Mouse (Mus musculus): ENCODE results near the gene Pde4a. TPM values are rescaled to one million over a fixed set of nuclear protein-coding genes. Genes with fewer than 3 reads are reported as not detected.

Gene Pde4a
- total and polyA plus RNA-seq, 3 experiments = 1.7 to 7.6 (median 4.8) TPM

DNA sequence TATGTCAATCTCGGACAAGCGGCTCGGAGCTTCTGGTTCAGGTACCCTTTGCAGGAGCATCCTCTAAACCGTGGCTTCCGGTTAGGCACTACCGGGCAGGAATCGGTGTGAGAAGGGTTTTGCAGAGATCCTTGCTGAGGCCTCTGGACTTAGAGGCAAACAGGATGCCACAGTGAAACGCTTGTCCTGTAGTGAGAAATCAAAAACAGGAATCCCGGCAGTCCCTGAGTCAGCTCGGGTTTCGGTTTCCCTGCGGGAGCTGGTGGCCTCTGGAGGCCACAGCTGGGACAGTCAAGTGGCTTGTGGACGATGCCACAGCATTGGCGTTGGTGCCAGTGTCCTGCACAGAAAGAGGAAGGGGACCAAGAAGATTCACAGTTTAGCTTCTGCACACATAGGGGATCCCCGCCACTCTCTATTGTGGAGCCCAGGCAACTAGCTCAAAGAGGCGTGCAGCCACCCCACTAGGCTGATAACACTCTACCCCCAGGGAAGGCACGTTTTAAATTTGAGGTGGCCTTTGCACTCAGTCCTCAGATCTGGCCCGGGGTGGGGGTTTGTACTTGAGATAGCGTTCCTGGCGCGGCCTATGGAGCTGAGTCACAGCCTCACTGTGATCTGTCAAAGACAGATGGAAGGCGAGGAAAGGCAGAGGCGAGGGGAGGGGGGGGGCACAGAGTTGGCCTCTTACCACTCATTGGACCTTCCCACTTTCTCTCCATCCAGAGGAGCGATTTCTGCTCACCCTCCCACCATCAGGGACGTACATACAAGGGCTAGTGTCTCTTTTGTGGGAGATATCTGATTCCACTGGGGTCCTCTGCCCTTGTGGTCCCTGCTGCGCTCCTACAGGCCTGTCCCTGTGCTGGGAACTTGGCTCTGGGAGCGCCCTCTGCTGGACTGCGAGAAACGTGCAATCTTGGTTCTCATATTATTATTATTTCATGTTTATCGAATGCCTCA is 2.9 kb downstream of the Pde4a start (continued):
- TF ChIP-seq ZKSCAN1 (IDR thresholded peaks at IDR 0.05; ENCODE audit: borderline replicate concordance, low read depth, low read length) (no peak), HCFC1 (IDR thresholded peaks at IDR 0.05; ENCODE audit: low read depth, low read length) (no peak), USF1 (IDR thresholded peaks at IDR 0.05; ENCODE audit: low read depth, low read length) (no peak), E2F4 (IDR thresholded peaks at IDR 0.05; ENCODE audit: insufficient replicate concordance, low read depth, low read length) (no peak), SMC3 (IDR thresholded peaks at IDR 0.05; ENCODE audit: low read depth, low read length) (peak; percentile 72), MAFK (IDR thresholded peaks at IDR 0.05; ENCODE audit: insufficient replicate concordance, low read length) (no peak), CHD1 (IDR thresholded peaks at IDR 0.05; ENCODE audit: low read depth, low read length) (no peak), CTCF (conservative IDR thresholded peaks at IDR 0.05 in 1 of 2, IDR thresholded peaks at IDR 0.05 in 1 of 2; ENCODE audit: low read depth in 2 of 2, low read length in 2 of 2) (peak; percentile 82 to 91), MAZ (IDR thresholded peaks at IDR 0.05; ENCODE audit: low read depth, low read length) (0 out of 2 replicates have a peak, but pooled peaks have one; percentile 10), CHD2 (IDR thresholded peaks at IDR 0.05; ENCODE audit: low read length) (no peak), KAT2A (IDR thresholded peaks at IDR 0.05; ENCODE audit: insufficient replicate concordance, low read length) (no peak), SIN3A (IDR thresholded peaks at IDR 0.05; ENCODE audit: low read length) (0 out of 2 replicates have a peak, but pooled peaks have one; percentile 20)

DNA sequence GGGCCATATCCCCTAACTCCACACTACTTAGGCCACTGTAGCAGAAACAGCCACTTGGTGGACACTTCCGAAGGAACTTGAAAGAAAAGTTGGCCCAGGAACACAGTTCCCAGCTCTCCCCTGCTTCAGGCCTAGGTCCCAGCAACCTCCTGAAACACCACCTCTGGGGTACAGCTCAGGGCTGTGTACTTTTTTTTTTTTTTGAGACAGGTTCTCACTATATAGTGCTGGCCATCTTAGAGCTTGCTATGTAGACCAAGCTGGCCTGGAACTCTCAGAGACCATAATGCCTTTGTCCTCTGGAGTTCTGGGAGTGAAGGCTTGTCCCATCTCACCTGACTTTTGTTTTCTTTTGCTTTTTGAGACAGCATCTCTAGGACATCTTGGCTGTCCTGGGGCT is 3.6 kb downstream of the Pde4a start:
- Histone ChIP-seq H3K4me3 (replicated peaks in 1 of 3; ENCODE audit: low read depth in 2 of 3, low read length in 2 of 3, poor library complexity in 1 of 3) (peak overlapping the region in 1 of 3 experiments; percentile 15), H3K27me3 (replicated peaks) (no peaks in the 10 kb centered on the region), H3K9me3 (replicated peaks; ENCODE audit: low read length) (peaks cover 12% of the 10 kb centered on the region), H3K4me2 (ENCODE audit: insufficient read depth, low read depth, poor library complexity, severe bottlenecking) (no peak overlapping the region), H3K79me2 (replicated peaks; ENCODE audit: control insufficient read depth, extremely low read depth, insufficient read depth, poor library complexity, severe bottlenecking) (no peaks in the 10 kb centered on the region), H3K9ac (ENCODE audit: insufficient read depth, low read depth) (no peak overlapping the region), H3K27ac (ENCODE audit: insufficient read depth, low read depth) (no peak overlapping the region), H3K36me3 (replicated peaks in 1 of 2; ENCODE audit: control insufficient read depth in 1 of 2, insufficient read depth in 1 of 2, low read length in 1 of 2) (peaks cover 0 to 21% of the 10 kb centered on the region in 2 experiments), H3K4me1 (ENCODE audit: control insufficient read depth in 1 of 2, insufficient read depth in 2 of 2) (peaks cover 13 to 31% of the 10 kb centered on the region in 2 experiments)
- in situ Hi-C loops (cut with MboI; ENCODE audit: low pct_ligation_motif_present, low pct_unique_long_range_greater_than_20kb, low sequenced_read_pairs) = no loop called here
- dilution Hi-C loops (cut with MboI; ENCODE audit: extremely low pct_ligation_motif_present, extremely low pct_unique_long_range_greater_than_20kb, low sequenced_read_pairs) = no loop called here
- DNase-seq (ENCODE audit: extremely low read depth) = no peak
- TF ChIP-seq RCOR1 (conservative IDR thresholded peaks at IDR 0.05; ENCODE audit: low read depth, low read length) (no peak), CHD2 (IDR thresholded peaks at IDR 0.05; ENCODE audit: low read length) (no peak), SMC3 (IDR thresholded peaks at IDR 0.05; ENCODE audit: low read depth, low read length) (no peak), MAFK (IDR thresholded peaks at IDR 0.05; ENCODE audit: insufficient replicate concordance, low read length) (no peak), HCFC1 (IDR thresholded peaks at IDR 0.05; ENCODE audit: low read depth, low read length) (no peak), ZKSCAN1 (IDR thresholded peaks at IDR 0.05; ENCODE audit: borderline replicate concordance, low read depth, low read length) (no peak), MYC (IDR thresholded peaks at IDR 0.05; ENCODE audit: low read depth, low read length) (no peak), UBTF (IDR thresholded peaks at IDR 0.05; ENCODE audit: low read depth, low read length) (no peak), NRF1 (IDR thresholded peaks at IDR 0.05; ENCODE audit: low read depth, low read length) (no peak), JUN (IDR thresholded peaks at IDR 0.05; ENCODE audit: insufficient read depth, low read depth, low read length) (no peak), BHLHE40 (IDR thresholded peaks at IDR 0.05; ENCODE audit: low read depth, low read length) (no peak), TBP (conservative IDR thresholded peaks at IDR 0.05; ENCODE audit: low read depth, low read length) (no peak), ETS1 (conservative IDR thresholded peaks at IDR 0.05; ENCODE audit: low read depth, low read length) (no peak), EP300 (IDR thresholded peaks at IDR 0.05; ENCODE audit: low read length) (no peak), USF2 (conservative IDR thresholded peaks at IDR 0.05; ENCODE audit: low read depth, low read length) (no peak), PAX5 (IDR thresholded peaks at IDR 0.05; ENCODE audit: low read length) (no peak), ZC3H11A (IDR thresholded peaks at IDR 0.05; ENCODE audit: low read depth, low read length) (no peak), JUND (conservative IDR thresholded peaks at IDR 0.05; ENCODE audit: low read depth, low read length) (no peak), MAZ (IDR thresholded peaks at IDR 0.05; ENCODE audit: low read depth, low read length) (no peak), MEF2A (IDR thresholded peaks at IDR 0.05; ENCODE audit: borderline replicate concordance, low read depth, low read length) (no peak)

Data from CH12.LX (cell line).